Mouse (Mus musculus) embryonic fibroblast, embryonic 13.5 days (primary cell): ENCODE results near the gene Frmpd4.

Source experiments
- CTCF ChIP-seq: IDR thresholded peaks from 2 replicates; pipeline ENCODE4 v1.5.1; 2011; ENCODE audit warnings: mild to moderate bottlenecking, control low read depth, low read length, moderate library complexity, borderline replicate concordance; ENCODE audit not compliant: insufficient read depth
- POLR2A ChIP-seq: IDR thresholded peaks from 2 replicates; pipeline ENCODE4 v1.6.1; 2011; ENCODE audit warnings: low read depth, mild to moderate bottlenecking, control low read depth, low read length, moderate library complexity

- TF ChIP-seq CTCF (no peak), POLR2A (no peak)
Measured at GRCm38 (mm10) chrX:168189563-168189962, 387.5 kb downstream of the Frmpd4 start.
